Mouse (Mus musculus) kidney, postnatal 0 days (tissue): ENCODE measurements around the gene Meiob. TPM values are rescaled to one million over a fixed set of nuclear protein-coding genes. Genes with fewer than 3 reads are reported as not detected.
A peak's percentile ranks its signal among the peaks of the same experiment; 100 is the strongest.

Experiments used
- ATAC-seq: fragments of 200-750 bp; cut with Nextera tagmentation; replicated peaks from 2 replicates; pipeline ENCODE4 v1.8.0; 2017; ENCODE audit warnings: low read depth, moderate number of reproducible peaks, moderate TSS enrichment, moderate library complexity; ENCODE audit not compliant: low FRiP score
- DNase-seq: peaks from one replicate; pipeline ENCODE4 v3.0.0-alpha.2; 2016; ENCODE audit warnings: low spot score
- H3K27ac ChIP-seq: fragments of 300-500 bp; sonication (generic); 2 replicates; pipeline ENCODE4 v1.5.1; 2014; ENCODE audit warnings: mild to moderate bottlenecking
- H3K27me3 ChIP-seq: fragments of 300-500 bp; sonication (generic); 2 replicates; pipeline ENCODE4 v1.6.1; 2014; ENCODE audit warnings: low read length, mixed read lengths; ENCODE audit not compliant: insufficient read depth
- H3K36me3 ChIP-seq: fragments of 300-500 bp; sonication (generic); 2 replicates; pipeline ENCODE4 v1.6.1; 2014; ENCODE audit warnings: low read length, mixed read lengths; ENCODE audit not compliant: insufficient read depth
- H3K4me1 ChIP-seq: fragments of 300-500 bp; sonication (generic); replicated peaks from 2 replicates; pipeline ENCODE4 v1.6.1; 2014; ENCODE audit warnings: antibody characterized with exemption, low read length, mixed read lengths; ENCODE audit not compliant: insufficient read depth
- H3K4me2 ChIP-seq: fragments of 300-500 bp; sonication (generic); 2 replicates; pipeline ENCODE4 v1.6.1; 2014; ENCODE audit warnings: mild to moderate bottlenecking, low read length, moderate library complexity, mixed read lengths
- H3K4me3 ChIP-seq: fragments of 300-500 bp; sonication (generic); replicated peaks from 2 replicates; pipeline ENCODE4 v1.5.1; 2014; ENCODE audit warnings: low read depth, low read length
- H3K9ac ChIP-seq: fragments of 300-500 bp; sonication (generic); 2 replicates; pipeline ENCODE4 v1.6.1; 2014; ENCODE audit warnings: low read depth, low read length
- H3K9me3 ChIP-seq: fragments of 300-500 bp; sonication (generic); replicated peaks from 2 replicates; pipeline ENCODE4 v1.6.1; 2016; ENCODE audit warnings: low read length, inconsistent platforms, mixed read lengths
- CTCF ChIP-seq: IDR thresholded peaks from 2 replicates; pipeline ENCODE4 v1.5.1; 2016; ENCODE audit warnings: antibody characterized with exemption, low read depth, mild to moderate bottlenecking, moderate library complexity
- WGBS: fragments of 180-500 bp; shearing (Covaris S2); extraction: QIAGEN DNeasy Blood & Tissue Kit; methylation state at CpG from one replicate; pipeline ENCODE4 v1.1.7; 2014; 5-methylcytosine and 5-hydroxymethylcytosine counted together
- polyA plus RNA-seq: library from polyadenylated mRNA; unstranded; fragments of >200 nt; fragmentation: Nextera tagmentation; extraction: Ambion mirVana; gene quantifications from 2 replicates; pipeline ENCODE4 v1.2.1, GENCODE M21; 2015

The Meiob gene
- polyA plus RNA-seq, 1 experiment from 2014 or later = 0.47 TPM

DNA sequence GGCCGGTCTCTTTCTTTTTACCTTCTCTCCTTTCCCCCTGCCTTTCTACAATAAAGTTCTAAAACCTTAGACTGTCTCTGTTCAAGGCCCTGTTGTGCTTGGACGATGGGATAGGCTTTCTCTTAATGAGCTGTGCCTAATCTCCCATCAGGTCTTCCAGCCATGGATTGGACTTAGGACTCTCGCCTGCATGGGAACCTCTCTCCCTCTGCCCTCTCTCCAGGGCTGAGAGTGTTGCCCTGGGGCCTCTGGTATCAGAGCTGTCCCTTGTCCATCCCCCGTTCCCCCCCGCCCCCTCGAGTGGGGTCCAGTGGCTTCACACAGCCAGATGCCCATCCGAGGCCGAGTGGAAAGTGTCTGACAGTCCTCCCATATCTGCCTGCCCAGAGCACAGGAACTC lies 70.9 kb downstream of the Meiob start:
- no peaks in the 10 kb centered on the region for H3K27me3 ChIP-seq
- no peak for DNase-seq
- no peak overlapping the region for H3K9ac ChIP-seq
- no peak for TF ChIP-seq CTCF
- no peak overlapping the region for H3K4me3 ChIP-seq
- H3K4me1 ChIP-seq = no peaks in the 10 kb centered on the region
- 0 out of 2 replicates have a peak, but pooled peaks have one; percentile 15 for ATAC-seq
- WGBS = 79% methylated on average over 8 of the region's 8 CpGs
- H3K4me2 ChIP-seq = no peak overlapping the region
- no peaks in the 10 kb centered on the region for H3K36me3 ChIP-seq
- no peak overlapping the region for H3K27ac ChIP-seq
- H3K9me3 ChIP-seq = no peaks in the 10 kb centered on the region

DNA sequence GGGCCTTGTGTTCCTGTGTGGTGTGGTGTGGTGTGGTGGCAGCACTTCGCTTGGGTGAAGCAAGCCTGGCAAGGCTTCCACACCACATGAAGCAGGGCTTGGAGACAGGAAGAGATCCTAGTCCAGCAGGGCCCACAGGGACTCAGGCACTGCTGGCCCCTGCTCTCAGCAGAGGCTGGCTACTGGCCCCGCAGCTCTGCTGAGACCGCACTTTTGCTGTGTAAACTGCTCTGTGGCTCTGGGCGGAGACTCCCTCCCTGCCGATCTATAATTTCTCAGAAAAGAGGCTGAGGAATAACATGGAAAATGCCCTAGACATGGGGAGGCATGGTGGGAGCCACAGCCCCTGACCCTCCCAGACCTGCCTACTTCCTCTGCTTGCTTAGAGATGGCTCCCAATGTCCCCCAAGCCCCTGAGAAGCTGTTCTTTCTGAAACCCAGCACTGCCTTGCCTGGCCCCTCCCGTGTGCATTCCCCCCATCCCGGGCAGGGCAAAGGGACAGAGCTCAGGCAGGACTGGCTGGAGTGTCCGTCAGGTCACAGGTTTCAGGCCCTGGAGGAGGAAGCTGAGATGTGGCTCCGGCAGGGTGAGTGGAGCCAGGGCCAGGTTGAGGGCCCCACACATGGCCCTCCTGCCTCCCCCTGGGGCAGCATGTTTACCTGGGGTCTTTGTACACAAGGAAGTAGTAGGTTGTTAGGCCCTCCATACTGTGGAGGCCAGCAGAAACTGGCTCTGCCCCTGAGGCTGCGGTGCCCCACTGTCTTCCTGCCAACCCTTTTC lies 73.4 kb downstream of the Meiob start:
- H3K36me3 ChIP-seq = peaks cover 4% of the 10 kb centered on the region; the same call in 1 of the 2 replicates
- DNase-seq (no peak), ATAC-seq (peak; percentile 52)
- peak overlapping the region; percentile 38 for H3K27ac ChIP-seq
- no peak overlapping the region for H3K4me2 ChIP-seq
- 0 out of 2 replicates have a peak, but pooled peaks cover 4% of the 10 kb centered on the region for H3K4me1 ChIP-seq
- H3K4me3 ChIP-seq = no peak overlapping the region
- no peak for TF ChIP-seq CTCF
- H3K9ac ChIP-seq = peak overlapping the region; percentile 24; the same call in 1 of the 2 replicates
- no peaks in the 10 kb centered on the region for H3K27me3 ChIP-seq
- H3K9me3 ChIP-seq = no peaks in the 10 kb centered on the region
- WGBS = 46% methylated on average over 10 of the region's 10 CpGs

DNA sequence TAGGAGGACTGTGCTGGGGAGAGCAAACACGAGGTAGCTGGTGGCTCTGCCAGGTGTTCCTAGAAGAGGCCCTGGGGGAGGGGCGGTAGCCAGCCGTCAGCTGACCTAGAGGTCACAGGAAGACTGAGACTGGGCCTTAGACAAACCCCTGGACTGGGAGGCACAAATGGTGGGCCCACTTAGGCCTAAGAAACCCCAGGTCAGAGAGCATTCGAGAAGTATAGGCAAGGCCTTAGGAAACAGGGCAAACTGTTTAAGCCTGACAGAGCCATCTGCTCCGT lies 74.0 kb downstream of the Meiob start:
- Histone ChIP-seq H3K36me3 (peaks cover 5% of the 10 kb centered on the region; the same call in 1 of the 2 replicates), H3K4me3 (no peak overlapping the region), H3K27ac (peak overlapping the region; percentile 38; the same call in 1 of the 2 replicates), H3K27me3 (no peaks in the 10 kb centered on the region), H3K9ac (peak overlapping the region; percentile 24; the same call in 1 of the 2 replicates), H3K9me3 (no peaks in the 10 kb centered on the region), H3K4me2 (no peak overlapping the region), H3K4me1 (0 out of 2 replicates have a peak, but pooled peaks cover 4% of the 10 kb centered on the region)
- ATAC-seq = peak; percentile 36
- 24% methylated on average over 5 of the region's 5 CpGs for WGBS
- no peak for DNase-seq
- no peak for TF ChIP-seq CTCF

DNA sequence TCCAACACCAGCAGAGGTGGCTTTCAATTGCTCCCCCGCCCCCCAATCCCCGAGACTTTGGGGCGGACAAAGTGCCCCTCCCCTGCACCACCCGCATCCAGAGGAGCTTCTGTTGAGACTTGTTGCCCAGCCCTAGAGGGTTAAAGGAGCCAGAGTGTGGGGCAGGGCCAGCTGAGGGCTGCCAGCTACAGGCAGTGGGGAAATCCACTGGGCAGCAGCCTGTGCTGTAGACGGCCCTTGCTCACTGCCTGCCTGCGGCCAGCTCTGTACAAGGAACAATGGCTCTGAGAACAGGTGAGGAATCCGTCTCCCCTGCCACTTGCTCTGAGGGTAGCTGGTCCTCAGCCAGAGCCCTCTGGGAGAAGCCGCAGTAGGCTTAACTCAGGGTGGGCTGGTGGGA lies 74.4 kb downstream of the Meiob start:
- TF ChIP-seq CTCF = no peak
- Histone ChIP-seq H3K27ac (peak overlapping the region; percentile 38; the same call in 1 of the 2 replicates), H3K27me3 (no peaks in the 10 kb centered on the region), H3K4me2 (no peak overlapping the region), H3K4me1 (0 out of 2 replicates have a peak, but pooled peaks cover 4% of the 10 kb centered on the region), H3K36me3 (peaks cover 5% of the 10 kb centered on the region; the same call in 1 of the 2 replicates), H3K9me3 (no peaks in the 10 kb centered on the region), H3K9ac (peak overlapping the region; percentile 24; the same call in 1 of the 2 replicates), H3K4me3 (no peak overlapping the region)
- DNase-seq (no peak), ATAC-seq (no peak)
- WGBS = 64% methylated on average over 8 of the region's 8 CpGs

DNA sequence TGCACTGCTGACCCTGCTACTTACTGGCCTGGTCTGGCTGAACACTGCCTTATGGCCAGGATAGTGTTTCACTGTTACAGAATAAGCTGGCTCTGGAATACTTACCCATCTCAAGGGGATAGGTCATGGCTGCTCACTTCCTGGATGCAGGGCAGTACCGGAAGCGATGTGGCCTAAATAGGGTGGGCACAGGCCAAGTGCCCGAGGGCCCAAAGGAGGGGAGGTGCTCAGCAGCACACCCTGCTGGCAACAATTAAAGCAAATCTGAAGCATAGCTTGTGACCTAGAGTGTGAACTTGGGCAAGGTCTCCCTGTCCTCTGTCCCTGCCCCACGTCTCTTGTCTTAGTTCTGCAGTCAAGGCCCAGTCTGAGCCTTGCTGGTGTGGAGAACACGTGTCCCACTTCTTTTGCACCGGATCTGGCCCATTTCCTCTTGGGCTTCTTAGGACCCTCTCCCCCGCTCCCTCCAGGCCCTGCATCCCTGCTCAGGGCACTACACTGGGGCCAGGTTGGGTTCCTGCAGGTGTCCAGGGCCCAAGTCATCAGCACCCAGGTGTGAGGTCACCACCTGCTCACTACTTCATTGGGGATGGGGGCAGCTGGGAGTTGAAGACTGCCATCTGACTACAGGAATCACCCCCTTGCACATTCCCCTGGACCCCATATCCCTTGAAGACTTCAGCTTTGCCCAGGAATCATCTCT lies 77.8 kb downstream of the Meiob start:
- no peaks in the 10 kb centered on the region for H3K9me3 ChIP-seq
- no peak overlapping the region for H3K9ac ChIP-seq
- H3K4me3 ChIP-seq = no peak overlapping the region
- 41% methylated on average over 7 of the region's 7 CpGs for WGBS
- no peaks in the 10 kb centered on the region for H3K27me3 ChIP-seq
- peaks cover 9% of the 10 kb centered on the region; the same call in 1 of the 2 replicates for H3K36me3 ChIP-seq
- H3K27ac ChIP-seq = no peak overlapping the region
- TF ChIP-seq CTCF = peak; percentile 73
- peak; percentile 65 for DNase-seq
- ATAC-seq = 0 out of 2 replicates have a peak, but pooled peaks have one; percentile 2
- no peak overlapping the region for H3K4me2 ChIP-seq
- H3K4me1 ChIP-seq = peaks cover 4% of the 10 kb centered on the region; the same call in 1 of the 2 replicates

DNA sequence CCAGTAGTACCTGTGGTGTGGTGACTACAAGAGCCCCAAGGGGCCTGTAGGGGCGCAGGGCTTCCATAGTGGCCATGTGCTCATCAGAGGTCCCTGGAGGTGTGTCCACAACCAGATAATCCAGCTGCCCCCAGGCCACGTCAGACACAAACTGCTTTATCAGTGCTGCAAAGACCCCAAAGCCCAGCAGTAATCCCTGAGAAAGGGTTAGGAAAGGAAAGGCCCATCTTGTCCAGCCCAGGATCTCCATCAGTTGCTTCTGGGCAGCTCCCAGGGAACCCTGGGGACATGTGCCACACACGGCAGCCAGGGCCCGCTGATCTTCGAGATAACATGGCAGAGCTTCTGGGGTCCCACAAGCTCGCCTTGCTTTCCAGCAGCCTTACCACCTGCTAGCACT lies 80.3 kb downstream of the Meiob start:
- no peak overlapping the region for H3K4me3 ChIP-seq
- DNase-seq (no peak), ATAC-seq (no peak)
- H3K27me3 ChIP-seq = no peaks in the 10 kb centered on the region
- H3K4me1 ChIP-seq = peaks cover 9% of the 10 kb centered on the region
- H3K4me2 ChIP-seq = no peak overlapping the region
- 83% methylated on average over 6 of the region's 6 CpGs for WGBS
- no peaks in the 10 kb centered on the region for H3K9me3 ChIP-seq
- H3K27ac ChIP-seq = no peak overlapping the region
- peaks cover 9% of the 10 kb centered on the region; the same call in 1 of the 2 replicates for H3K36me3 ChIP-seq
- TF ChIP-seq CTCF = no peak
- H3K9ac ChIP-seq = no peak overlapping the region
